Mouse (Mus musculus) activated CD4-positive, CD25-positive, alpha-beta regulatory T cell (primary cell): ENCODE measurements around the gene Tgif2lx1. TPM values are rescaled to one million over a fixed set of nuclear protein-coding genes. Genes with fewer than 3 reads are reported as not detected.

Experiments
- polyA plus RNA-seq, 2 experiments: library from polyadenylated mRNA; unstranded; fragments of 100-300 nt; shearing (Covaris generic); gene quantifications; one replicate each; pipeline ENCODE4 v1.2.1; 2017

The Tgif2lx1 gene
- not detected for polyA plus RNA-seq

GRCm38 (mm10) chrX:118480637-118481036 is at the start of gene Tgif2lx1:
Tgif2lx1 (minus strand) TSS chrX:118480737.

Other genes starting within 250 kb of the Tgif2lx1 start
- gene Tgif2lx2, start 53.5 kb downstream of the Tgif2lx1 start, polyA plus RNA-seq: not detected